Mouse (Mus musculus) bone marrow macrophage, adult 2 months (primary cell): ENCODE data around the gene Pak1ip1. TPM values are rescaled to one million over a fixed set of nuclear protein-coding genes. Genes with fewer than 3 reads are reported as not detected.

Source experiments
- H3K27ac ChIP-seq: 2 replicates; pipeline ENCODE4 v1.5.1; 2012; ENCODE audit warnings: low read depth, low read length; ENCODE audit not compliant: insufficient read depth
- H3K4me1 ChIP-seq: 2 replicates; pipeline ENCODE4 v1.6.1; 2012; ENCODE audit warnings: low read length; ENCODE audit not compliant: control insufficient read depth, insufficient read depth
- H3K4me3 ChIP-seq: 2 replicates; pipeline ENCODE4 v1.5.1; 2012; ENCODE audit warnings: mild to moderate bottlenecking, low read length, moderate library complexity; ENCODE audit not compliant: insufficient read depth
- CTCF ChIP-seq: IDR thresholded peaks from 2 replicates; pipeline ENCODE4 v1.5.1; 2012; ENCODE audit warnings: low read depth, mild to moderate bottlenecking, low read length, moderate library complexity
- POLR2A ChIP-seq: IDR thresholded peaks from 2 replicates; pipeline ENCODE4 v1.6.1; 2012; ENCODE audit warnings: mild to moderate bottlenecking, low read depth, low read length, borderline replicate concordance
- polyA plus RNA-seq: library from polyadenylated mRNA; stranded (reverse); fragments of >200 nt; gene quantifications from 2 replicates; pipeline ENCODE4 v1.2.4, GENCODE M21; 2012; ENCODE audit not compliant: missing spikeins, insufficient read depth, insufficient read length

Pak1ip1 gene
- 42.0 and 47.1 TPM in 2 replicates for polyA plus RNA-seq

DNA sequence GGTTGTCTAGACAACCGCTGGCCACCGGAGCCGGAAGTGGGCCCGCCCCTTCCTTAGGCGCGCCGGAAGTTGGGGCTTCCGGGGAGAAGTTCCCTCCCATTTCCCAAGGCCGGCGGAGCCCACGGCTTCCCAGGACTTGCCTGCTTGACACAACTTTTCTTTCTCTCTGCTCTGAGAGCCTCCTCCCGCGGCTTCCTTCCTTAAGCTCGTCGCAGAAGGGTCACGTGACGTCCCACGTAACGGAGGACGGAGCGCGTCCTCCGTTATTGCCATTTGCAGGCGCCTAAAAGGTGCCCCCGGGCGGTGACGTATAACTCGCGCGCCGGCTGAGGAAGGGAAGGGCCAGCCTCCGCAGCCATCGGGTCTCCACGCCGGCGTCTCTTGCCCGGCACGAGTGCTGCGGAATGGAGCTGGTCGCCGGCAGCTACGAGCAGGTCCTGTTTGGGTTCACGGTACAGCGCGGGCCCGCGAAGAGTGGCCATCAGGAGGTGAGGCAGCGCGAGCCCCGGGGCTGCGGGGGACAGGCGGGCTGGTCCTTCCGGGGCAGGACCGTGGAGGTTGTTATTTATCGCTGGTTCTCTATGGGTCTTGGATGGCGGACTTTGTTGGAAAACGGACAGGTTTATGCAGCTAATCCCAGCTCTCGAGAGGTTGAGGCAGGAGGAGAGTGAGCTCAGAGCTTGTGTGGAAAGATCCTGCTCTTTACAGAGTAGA is at the start of gene Pak1ip1:
Gene Pak1ip1, plus strand, starts transcription at position 98 of the 714 bp plus-strand sequence.
- H3K4me1 ChIP-seq, result peaks cover 14% of the 10 kb centered on the region
- H3K4me3 ChIP-seq, result peak within 1 kb of the TSS; percentile 78
- TF ChIP-seq POLR2A (no peak), CTCF (no peak)
- peak within 1 kb of the TSS; percentile 99 for H3K27ac ChIP-seq

DNA sequence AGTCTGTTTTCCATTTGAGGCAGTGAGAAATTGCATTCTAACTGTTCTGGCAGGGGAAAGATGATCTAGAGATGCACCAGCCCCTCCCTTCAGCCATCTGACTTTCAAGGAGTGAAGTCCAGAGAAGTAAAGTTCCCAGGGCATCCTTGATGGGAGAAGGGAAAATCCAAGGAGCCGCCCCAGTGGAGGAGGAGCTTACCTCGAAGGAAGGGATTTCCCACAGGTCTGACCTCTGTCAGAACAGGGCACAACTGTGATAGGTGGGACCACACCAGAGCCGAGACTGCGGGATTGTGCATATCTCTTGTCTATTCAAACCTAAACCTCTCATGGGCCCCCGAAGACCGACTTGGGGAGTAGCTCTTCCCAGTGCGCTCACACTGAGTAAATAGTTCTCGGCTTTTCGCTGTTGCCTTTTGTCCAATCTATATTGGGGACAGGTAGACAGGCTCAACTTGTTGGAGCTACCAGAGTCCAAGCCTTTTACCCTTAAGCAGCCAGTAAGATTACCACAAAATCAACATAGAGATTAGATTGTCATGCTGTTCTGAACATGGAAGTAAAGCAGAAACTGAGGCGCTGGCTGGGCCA is 49.3 kb upstream of the Pak1ip1 start:
- Histone ChIP-seq H3K4me3 (no peak overlapping the region), H3K4me1 (peaks cover 3% of the 10 kb centered on the region; the same call in 1 of the 2 replicates), H3K27ac (no peak overlapping the region)
- no peak for TF ChIP-seq POLR2A

DNA sequence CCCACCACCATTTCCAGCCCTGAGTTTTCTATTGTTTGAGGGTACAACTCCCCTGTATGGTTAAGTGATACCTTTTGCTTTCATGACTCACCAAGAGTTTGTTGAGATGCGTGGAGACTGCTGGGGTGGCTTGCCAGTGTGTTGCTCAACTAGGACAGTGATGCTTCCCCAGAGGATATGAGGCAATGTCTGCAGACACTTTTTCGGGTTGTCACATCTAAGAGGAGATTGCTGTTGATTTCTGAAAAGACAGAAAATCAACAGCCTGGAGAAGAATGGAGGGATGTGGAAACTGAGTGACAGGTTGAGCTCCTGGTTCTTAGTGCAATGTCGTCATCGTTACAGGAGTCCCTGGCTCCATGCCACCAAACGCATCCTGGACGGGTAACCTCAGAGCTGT is 47.6 kb upstream of the Pak1ip1 start:
- no peak for TF ChIP-seq CTCF
- TF ChIP-seq POLR2A, result no peak
- no peak overlapping the region for H3K4me3 ChIP-seq
- H3K27ac ChIP-seq, result no peak overlapping the region
- no peaks in the 10 kb centered on the region for H3K4me1 ChIP-seq

DNA sequence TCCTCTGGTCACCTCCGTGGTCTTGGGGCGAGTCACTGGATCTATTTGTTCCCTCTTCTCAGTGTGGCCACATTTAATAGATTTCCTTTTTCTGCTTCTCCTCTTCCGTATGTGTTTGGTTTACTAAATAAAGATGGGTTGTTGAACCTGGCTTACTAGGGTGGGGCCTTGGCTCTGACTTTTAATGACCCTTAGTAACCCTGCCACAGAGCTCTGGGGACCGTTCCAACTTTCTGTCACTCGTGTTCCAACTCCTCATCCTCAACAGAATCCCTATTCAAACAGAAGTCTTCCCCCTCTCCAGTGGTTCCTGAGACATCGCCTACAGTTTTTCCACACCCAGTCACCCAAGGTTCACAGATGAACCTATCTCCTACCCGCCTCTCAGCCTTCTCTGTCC is 45.0 kb upstream of the Pak1ip1 start:
- H3K4me3 ChIP-seq, result no peak overlapping the region
- no peak for TF ChIP-seq CTCF
- no peak for TF ChIP-seq POLR2A
- H3K4me1 ChIP-seq, result no peaks in the 10 kb centered on the region
- H3K27ac ChIP-seq, result no peak overlapping the region

DNA sequence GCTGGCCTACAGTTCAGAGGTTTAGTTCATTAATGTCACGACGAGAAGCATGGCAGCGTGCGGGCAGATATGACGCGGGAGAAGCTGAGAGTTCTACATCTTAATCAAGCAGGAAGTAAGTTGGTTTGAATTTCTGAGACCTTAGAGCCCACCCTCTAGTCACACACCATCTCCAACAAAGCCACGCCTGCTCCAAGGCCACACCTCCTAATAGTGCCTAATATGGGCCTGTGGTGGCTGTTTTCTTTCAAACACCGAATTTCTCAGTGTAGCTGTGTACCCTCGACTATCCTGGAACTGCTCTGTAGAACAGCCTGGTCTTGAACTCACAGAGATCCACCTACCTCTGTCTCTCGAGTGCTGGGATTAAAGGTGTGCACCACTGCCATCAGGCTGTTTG is 33.2 kb upstream of the Pak1ip1 start:
- TF ChIP-seq CTCF (no peak), POLR2A (no peak)
- no peak overlapping the region for H3K4me3 ChIP-seq
- H3K27ac ChIP-seq, result no peak overlapping the region

DNA sequence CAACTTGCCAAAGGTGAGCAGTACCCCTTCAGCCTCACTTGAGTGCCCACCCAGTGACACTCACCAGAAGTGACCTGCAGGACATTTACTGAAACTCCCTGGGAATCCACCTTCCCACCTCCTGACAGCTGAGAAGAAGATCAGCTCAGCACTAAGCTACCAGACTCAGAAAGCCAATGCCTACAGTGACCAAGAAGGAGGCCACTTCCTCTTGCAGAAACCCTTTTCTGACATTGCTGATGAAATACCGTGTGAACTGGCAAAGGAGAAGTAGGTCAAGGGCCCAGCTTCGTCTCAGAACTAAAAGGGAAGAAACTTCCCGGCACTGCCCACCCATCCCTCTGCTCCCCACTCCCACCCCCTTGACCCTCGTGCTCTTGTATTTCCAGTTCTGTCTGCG is 32.3 kb upstream of the Pak1ip1 start:
- Histone ChIP-seq H3K4me3 (no peak overlapping the region), H3K27ac (no peak overlapping the region), H3K4me1 (peaks cover 24% of the 10 kb centered on the region)
- TF ChIP-seq CTCF (no peak), POLR2A (no peak)

More for the DNA sequence above, 33.2 kb upstream of the Pak1ip1 start:
- H3K4me1 ChIP-seq, result peaks cover 24% of the 10 kb centered on the region

DNA sequence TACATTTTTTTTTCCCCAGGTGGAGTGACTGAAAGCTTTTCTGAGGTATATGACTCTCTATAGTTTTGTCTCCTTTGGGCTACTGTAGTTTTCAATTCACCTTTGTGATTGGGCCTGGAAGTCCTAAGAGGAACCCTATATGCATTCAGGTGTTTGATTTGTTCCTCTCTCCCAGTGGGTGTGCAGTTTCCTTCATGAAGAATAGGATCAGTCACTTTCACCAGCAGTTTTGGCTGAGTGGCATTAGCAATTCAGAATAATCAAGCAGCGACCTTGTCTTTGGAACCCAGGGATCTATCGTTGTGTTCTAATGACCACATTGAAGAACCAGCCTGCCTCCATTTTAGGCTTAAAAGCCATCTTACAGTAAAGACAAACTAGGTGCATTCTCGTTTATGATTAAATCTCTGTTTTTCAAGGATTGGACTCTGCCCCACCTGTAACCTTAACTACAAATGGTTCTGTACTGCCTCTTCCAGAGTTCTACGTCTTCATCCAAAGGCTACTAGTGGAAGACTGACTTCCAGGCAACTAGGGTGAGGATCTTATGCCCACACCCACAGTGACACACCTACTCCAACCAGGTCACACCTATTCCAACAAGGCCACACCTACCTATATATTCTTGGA is 30.9 kb upstream of the Pak1ip1 start:
- Histone ChIP-seq H3K4me1 (peaks cover 24% of the 10 kb centered on the region), H3K27ac (no peak overlapping the region), H3K4me3 (no peak overlapping the region)
- no peak for TF ChIP-seq POLR2A
- TF ChIP-seq CTCF, result no peak

DNA sequence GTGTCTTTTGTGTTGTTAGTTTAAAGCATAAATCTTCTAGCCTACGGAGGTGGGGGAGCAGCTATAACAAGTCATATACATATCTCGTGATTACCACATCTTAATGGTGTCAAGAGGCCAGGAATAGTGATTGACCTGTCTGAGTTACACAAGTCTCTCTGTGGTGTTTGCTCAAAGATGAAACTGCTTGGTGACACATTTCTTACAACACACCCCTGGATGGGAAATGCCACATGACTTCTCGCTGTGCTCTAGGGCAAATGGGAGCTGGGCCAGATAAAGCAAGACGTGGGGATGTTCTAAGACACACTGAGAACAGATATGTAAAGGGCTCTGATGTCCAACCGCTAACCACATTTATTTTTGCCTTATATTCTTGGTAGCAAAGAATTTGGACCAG is 29.6 kb upstream of the Pak1ip1 start:
- no peak for TF ChIP-seq POLR2A
- TF ChIP-seq CTCF, result no peak
- H3K27ac ChIP-seq, result no peak overlapping the region
- no peak overlapping the region for H3K4me3 ChIP-seq
- peaks cover 24% of the 10 kb centered on the region for H3K4me1 ChIP-seq

DNA sequence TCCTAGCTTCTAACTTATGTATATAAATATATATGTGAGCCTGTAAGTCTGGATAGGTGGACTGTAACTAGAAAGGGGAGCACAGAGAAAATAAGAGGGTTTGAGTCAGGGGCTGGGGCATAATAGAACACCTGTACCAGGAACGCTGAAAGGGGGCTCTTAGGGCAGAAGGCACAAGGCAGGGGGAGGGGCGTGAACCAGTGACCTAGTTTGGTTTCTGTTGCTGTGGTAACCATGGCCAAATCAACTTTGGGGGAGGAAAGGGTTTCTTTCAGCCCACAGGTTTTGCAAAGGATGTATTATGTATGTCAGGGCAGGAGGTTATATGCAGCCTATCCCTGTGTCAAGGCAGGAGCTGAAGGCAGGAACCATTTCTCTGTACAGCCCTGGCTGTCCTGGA is 29.0 kb upstream of the Pak1ip1 start:
- no peak for TF ChIP-seq POLR2A
- no peak for TF ChIP-seq CTCF
- Histone ChIP-seq H3K4me3 (no peak overlapping the region), H3K27ac (no peak overlapping the region), H3K4me1 (peaks cover 24% of the 10 kb centered on the region)

DNA sequence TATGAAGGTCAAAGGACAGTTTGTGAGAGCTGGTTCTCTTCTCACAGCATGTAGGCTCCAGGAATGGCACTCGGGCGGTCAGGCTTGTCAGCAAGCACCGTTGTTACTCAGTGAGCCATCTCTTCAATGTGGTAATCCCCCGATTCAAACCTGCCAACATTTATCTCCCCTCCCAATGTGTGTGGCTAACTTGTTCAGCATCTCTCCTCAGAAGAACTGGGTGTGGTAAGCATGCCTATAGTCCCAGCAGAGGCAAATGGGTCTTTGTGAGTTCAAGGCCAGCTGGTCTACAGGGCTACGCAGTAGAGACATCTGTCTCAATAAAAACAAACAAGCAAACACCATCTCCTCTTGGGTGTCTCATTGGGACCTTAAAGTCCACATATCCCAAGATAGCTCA is 27.8 kb upstream of the Pak1ip1 start:
- TF ChIP-seq POLR2A (no peak), CTCF (no peak)
- Histone ChIP-seq H3K27ac (no peak overlapping the region), H3K4me1 (peaks cover 24% of the 10 kb centered on the region), H3K4me3 (no peak overlapping the region)

DNA sequence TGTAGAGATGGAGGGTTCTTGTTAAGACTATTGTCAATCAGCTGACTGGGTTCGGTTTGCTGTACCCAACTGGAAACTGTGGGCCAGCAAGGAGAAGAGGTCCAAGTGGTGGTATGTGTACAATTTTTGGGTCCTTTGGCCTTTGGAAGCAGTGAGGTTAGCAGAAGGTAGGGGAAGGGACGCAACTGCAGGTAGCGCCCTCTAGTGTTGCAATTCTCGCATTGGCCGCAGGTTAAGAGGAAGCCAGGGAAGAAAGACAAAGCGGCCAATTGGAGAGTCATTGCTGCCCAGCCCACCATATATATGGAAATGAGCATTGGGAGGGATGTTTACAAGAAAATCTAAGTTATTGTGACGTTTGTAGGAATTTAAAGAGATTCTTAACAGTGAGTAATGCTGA is 23.2 kb upstream of the Pak1ip1 start:
- Histone ChIP-seq H3K4me1 (peaks cover 13% of the 10 kb centered on the region), H3K4me3 (no peak overlapping the region), H3K27ac (no peak overlapping the region)
- peak; percentile 71; the same call in 1 of the 2 replicates for TF ChIP-seq CTCF
- TF ChIP-seq POLR2A, result no peak
